Mouse (Mus musculus): Measurements from ENCODE around the gene Epha4. TPM values are rescaled to one million over a fixed set of nuclear protein-coding genes. Genes with fewer than 3 reads are reported as not detected.

The Epha4 gene
- 0.15 to 0.42 TPM (median 0.35 TPM) in 3 of 4 replicates, not detected in the other for total RNA-seq (2023; ENCODE audit: inconsistent age)

GRCm38 (mm10) chr1:77514963-77515650 lies at the start of gene Epha4:
Gene Epha4 (minus strand): TSS chr1:77515088.

